Mouse (Mus musculus) gastrocnemius, adult 8-10 months (tissue): Measurements from ENCODE around the gene Lpar5. TPM values are rescaled to one million over a fixed set of nuclear protein-coding genes. Genes with fewer than 3 reads are reported as not detected.
"Not testable (repeated sequence)": the region's sequence is repeated elsewhere in the genome, so short reads cannot be mapped to it uniquely, and the experiment has no call there.

Experiments used
- DNase-seq, 2 experiments: peaks; one replicate each; pipeline ENCODE4 v3.0.0; 2022; ENCODE audit warnings: low spot score in 2 of 2
- total RNA-seq, 4 experiments: library from RNA; stranded (reverse); gene quantifications; 2 replicates each; pipeline ENCODE4 v1.2.4; 2022

The Lpar5 gene
- total RNA-seq: under 1 TPM in 1 of 4 experiments, not detected in 3; 0.20 TPM

DNA sequence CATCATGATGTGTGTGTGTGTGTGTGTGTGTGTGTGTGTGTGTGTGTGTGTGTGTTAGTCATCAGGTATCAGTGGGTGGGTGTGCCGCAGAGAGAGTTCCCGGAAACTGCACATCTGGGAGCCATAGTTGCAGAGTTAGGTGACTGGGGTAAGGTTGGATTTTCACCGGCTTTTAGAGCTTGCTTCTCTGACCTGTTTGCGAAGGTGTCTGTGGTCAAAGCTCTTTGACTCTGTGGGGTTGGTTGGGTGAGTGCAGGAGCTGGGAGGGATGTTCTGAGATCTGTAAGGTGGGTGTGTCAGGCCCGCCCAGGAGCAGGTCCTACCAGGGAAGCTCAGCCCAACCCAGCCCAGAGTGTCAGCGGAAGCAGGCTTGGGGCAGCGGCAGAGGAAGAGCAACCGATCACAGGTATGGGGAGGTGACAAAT, at the start of gene Lpar5:
Gene Lpar5, plus strand, starts transcription at position 350 of the 425 bp plus-strand sequence.
- DNase-seq: no peak

DNA sequence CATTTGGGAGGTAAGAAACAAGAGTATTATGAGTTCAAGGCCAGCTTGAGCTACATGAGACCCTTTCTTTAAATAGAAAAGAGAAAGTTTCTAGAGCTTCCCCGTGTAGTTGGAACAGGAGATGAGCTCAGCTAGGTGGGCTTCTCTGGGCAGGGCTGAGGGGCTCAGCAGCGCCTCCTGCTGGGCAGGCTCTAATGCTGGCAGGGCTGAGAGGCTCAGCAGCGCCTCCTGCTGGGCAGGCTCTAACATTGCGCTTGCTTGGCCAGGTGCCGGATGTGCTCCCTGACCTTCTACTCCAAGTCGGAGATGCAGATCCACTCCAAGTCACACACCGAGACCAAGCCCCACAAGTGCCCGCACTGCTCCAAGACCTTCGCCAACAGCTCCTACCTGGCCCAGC, 37.2 kb upstream of the Lpar5 start:
- DNase-seq: not testable (repeated sequence)

DNA sequence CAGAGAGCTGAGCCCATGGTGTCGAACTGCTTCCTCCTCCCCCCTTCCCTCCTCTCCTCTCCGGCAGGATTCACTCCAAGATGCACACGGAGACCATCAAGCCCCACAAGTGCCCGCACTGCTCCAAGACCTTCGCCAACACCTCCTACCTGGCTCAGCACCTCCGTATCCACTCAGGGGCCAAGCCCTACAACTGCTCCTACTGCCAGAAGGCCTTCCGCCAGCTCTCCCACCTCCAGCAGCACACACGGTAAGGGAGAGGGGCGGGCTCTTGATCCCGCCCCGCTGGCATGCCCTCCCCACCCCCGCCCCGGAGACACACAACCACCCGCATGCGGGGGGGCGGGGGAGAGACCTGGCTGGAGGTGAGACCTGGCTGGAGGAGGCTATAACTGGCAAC, 36.1 kb upstream of the Lpar5 start:
- DNase-seq: no peak

DNA sequence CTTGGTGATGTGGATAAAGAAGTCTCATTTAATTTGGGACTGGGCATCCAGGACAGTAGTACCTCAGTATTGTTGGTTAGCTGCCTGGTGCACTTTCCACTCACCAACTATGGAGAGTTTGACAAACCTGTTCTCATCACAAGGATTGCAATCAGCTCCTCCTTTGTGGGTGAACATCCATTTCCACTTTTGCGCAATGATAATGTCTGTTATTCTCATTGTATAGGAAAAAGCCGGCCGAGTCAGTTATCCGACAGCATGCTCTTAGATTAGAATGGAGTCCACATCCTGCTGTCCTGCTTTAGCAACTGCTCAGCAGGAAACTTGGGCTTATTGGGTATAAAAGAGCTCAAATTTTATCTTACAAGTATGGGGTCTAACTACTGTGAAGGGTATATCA, 29.1 kb upstream of the Lpar5 start:
- DNase-seq: no peak

DNA sequence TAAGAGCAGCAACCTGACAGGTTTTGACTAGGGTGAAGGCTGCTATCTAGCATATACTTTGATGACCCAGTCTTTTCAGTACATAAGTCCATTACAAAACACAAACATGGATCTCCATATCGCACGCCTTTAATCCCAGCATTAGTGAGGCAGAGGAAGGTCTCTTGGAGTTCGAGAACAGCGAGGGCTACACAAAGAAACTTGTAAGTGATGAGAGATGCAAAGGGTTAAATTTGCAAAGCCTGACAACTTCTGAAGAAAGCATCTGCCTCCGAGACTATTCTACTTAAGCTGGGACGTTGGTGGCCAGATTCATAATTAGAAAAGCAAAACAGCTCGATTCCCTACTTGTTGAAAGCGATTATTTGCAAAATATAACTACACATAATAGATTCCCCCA, 28.6 kb upstream of the Lpar5 start:
- no peak for DNase-seq

DNA sequence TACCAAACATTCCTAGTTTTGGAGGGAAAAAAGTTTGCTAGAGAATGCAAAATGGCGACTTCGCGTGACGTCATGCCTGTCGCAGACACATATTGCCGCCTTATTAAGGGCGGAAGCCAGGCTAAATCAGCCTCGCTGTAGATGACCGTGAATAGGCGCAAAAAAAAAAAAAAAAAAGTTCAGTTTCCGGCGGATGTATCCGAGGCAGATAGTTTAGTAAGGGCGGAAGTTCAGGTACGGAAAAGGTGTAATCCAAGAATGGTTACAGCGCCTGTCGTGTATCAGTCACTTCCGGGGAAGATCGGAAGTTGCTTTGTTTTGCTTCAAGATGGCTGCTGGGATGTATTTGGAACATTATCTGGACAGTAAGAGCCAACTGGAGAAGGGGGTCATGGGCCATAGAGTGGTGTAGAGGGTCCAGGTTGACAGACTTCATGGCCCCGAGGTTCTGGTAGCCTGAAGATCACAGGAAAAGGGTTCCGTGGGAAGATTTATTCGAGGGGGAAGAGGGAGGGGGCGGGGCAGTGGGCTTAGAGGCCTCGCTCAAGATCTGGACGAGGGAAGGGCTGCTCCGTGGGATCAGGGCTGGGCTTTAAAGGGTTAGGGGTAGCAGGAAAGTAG, 28.1 kb upstream of the Lpar5 start, which contains the start of gene Ing4:
Gene Ing4, plus strand, starts transcription at position 228 of the 621 bp plus-strand sequence.
- peak; percentile 74 to 86 for DNase-seq

DNA sequence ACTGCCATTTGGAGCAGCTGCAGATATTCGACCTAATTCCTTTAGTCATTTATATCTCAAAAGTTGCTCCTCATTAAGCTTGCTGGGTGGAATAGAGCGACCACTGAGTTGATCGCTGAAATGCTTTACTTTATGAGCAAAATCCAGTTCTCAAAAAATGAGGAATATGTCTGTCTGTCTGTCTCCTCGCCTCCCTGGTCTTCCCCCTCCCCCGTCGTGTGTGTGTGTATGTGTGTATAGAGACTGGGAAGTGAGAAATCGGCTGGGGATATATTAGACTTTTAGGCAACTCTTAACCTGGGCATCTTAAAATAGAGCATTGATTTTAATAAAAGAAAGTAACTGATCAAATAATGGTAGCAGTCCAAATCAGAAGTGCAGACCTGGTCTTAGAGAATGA, 27.5 kb upstream of the Lpar5 start:
- DNase-seq: no peak

DNA sequence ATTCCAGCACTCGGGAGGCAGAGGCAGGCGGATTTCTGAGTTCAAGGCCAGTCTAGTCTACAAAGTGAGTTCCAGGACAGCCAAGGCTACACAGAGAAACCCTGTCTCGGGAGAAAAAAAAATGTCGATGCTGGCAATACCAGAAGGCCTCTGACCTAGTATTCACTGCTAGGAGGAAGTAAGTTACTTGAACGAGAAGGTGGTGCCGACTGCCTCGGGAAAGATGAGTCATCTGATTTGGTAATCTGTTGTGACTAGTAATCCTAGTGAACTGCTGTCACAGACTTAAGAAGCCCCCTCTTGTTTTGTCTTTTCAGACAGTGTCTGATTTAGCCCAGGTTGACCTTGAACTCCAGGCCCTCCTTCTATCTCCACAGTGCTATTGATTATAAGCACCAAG, 26.7 kb upstream of the Lpar5 start:
- no peak for DNase-seq

DNA sequence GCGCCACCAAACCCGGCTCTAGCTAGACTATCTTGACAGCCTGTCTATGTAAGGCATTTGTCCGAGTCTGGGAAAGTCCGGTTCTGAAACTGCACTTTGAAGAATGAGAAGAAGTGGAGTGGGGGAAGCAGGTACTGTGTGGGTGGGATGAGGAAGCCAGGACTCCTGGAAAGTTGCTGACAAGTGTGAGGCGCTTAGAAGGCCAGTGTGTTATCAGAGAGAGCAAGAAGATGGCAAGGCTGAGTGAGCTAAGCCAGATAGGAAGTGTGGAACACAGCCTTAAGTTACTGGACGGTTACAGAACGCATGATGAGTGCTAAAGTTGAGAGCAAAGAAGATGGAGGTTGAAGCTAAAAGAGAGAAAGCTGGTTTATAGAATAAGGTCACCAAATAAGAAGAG, 25.6 kb upstream of the Lpar5 start:
- no peak for DNase-seq

DNA sequence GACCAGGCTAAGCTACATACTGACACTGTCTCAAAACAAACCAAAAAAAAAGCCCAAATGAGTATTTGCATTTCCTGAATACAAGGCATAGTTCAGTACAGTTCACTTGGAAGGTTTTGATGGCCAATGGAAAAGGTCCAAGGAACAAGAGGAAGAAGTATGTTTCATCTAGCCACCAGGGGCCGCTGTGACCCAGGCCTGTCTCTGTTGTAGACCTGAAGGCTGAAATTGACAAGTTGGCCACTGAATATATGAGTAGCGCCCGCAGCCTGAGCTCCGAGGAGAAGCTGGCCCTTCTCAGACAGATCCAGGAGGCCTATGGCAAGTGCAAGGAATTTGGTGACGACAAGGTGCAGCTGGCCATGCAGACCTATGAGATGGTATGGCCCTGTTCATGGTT, 21.0 kb upstream of the Lpar5 start:
- peak; percentile 52 to 63 for DNase-seq

DNA sequence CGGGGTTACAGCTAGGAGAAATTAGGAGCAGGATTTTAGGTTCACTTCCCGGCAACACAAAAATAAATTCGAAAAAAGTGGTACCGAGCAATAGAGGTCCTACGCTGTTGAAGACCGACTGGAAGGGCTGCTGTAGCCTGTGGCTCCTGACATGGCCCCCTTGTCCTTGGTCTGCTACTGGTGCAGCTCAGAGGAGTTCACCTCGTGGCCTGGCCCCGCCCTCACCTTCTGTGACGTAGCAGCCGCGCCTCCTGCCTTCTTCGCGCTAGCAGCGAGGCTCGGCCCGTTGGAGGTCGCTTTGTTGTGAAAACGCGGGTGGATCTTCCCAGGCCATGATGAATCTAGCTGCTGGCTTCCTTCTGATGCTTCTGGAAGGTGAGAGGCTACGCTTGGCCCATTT, 18.0 kb upstream of the Lpar5 start, which contains the start of gene Acrbp:
Gene Acrbp, plus strand, starts transcription at position 12 of the 400 bp plus-strand sequence.
- no peak for DNase-seq

DNA sequence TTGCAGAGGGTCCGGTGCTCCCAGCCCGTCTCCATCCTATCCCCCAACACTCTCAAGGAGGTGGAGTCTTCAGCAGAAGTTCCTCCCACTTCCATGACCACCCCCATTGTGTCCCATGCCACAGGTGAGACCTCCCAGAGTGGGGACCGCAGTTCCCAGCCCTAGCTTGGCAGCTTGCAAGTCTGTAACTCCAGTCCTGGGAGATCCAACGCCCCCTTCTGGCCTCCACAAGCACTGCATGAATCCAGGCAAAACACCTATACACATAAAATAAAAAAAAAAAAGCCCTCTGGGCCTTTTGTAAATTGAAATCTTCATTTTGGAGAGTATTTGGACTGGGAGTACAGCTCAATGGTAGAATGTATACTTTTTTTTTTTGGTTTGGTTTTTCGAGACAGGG, 16.5 kb upstream of the Lpar5 start:
- no peak for DNase-seq

DNA sequence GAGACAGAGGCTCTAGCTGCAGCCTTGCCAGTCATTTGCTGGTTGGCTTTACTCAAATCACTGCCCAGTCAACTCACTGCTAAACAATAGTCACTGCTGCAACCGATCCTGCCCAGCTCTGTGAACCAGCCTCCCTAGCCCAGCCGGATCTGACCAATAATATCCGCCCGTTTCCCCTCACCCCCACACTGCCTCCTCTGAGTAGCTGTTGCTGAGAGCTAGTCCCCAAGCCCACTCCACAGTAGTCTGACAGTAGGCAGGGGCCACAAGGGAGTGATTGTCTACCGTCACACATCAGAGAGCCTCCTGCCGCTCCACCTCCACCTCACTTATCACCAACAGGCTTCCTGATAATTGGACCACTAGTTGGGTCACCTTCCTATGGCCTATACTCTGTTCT, 6.2 kb upstream of the Lpar5 start:
- DNase-seq: no peak

DNA sequence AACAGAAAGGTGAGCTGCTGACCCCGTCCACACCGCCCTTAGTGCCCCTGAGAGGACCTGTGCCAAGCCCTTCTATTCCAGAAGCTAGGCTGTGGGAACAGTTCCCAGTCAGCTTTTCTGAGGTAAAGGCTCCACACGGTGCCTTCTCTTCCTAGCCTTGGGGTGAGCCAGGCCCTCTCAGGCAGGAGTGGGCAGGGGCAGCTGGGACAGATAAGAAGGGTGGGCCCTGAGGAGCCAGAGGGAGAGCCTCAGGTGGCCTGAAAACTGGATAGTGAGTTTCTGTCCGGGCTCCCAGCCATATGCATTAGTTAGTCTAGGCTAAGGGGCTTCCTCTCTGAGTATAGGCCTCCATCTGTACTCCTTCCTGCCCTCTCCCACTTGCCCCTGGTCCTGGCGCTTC, 5.2 kb upstream of the Lpar5 start:
- no peak for DNase-seq

DNA sequence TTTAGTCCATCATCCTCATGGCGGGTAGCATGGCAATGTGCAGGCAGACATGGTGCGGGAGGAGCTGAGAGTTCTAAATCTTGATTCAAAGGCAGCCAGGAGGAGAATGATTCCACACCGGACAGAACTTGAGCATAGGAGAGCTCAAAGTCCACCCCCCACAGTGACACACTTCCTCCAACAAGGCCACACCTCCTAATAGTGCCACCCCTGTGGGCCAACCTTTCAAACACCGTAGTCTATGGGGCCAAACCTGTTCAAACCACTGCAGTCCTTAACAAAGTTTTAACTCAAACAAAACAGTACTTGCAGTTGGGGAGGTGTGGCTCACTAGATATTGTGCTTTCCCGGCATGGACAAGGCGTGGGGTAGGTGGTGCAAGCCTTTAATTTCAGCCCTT, 3.8 kb upstream of the Lpar5 start:
- no peak for DNase-seq

DNA sequence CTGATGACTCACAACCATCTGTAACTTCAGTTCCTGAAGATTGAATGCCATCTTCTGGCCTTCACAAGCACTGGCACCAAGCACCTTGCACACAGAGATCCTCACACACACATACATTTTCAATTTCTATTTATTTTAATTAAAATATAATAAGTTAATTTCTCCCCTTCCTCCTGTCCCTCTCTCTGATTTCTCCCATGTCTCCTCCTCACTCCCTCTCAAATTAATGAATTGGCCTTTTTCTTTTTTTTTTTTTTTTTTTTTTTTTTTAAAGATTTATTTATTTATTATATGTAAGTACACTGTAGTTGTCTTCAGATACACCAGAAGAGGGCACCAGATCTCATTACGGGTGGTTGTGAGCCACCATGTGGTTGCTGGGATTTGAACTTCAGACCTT, 2.5 kb upstream of the Lpar5 start:
- DNase-seq: not testable (repeated sequence)

DNA sequence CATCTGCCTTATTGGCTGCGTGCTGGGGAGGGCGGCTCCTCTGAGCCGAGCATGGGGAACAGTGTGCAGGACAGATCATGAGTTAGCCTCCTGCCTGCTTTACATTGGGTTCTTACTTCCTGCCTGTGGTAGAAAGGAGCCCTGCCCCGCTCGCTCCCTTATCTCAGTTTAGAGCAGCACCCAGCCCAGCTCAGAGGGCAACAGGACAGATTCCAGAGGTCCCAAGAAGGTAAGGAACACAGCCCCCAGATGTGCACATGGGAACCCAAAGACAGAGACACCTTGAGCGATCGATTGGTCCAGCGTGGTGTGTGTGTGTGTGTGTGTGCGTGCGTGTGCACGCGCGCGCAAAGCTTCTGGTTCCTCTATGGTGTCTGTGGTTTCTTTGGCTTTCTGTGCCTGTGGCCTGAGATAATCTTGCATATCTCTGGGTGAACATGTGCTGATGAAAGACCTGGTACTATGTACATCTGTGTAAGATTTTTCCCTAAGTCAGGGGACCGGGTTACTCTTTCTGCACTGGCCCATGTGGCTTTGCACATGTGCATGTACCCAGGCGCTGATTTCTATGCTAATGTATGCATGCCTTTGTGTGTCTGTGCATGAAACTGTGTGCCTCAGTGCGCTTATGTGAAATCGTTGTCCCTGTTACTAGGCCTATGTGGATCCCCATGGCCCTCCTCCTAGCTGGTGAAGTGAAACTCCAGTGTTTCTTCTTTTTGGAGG, 3.6 kb downstream of the Lpar5 start:
- no peak for DNase-seq

DNA sequence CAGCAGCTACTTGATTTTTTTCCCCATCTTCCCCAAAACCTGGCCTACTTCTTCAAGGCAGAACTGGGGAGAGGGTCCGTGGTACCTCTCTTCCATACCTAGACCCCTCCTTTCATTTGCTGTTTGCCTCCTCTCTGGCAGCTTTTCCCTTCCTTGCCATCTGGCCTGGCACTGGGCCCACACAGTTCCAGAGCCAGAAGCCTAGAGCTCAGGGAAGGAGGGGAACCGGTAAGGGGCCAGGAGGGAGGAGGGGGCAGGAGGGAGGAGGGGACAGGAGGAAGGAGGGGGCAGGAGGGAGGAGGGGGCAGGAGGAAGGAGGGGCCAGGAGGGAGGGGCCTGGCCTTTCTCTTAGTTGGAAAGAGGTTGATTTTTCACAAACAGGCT, 4.2 kb downstream of the Lpar5 start:
- no peak for DNase-seq

DNA sequence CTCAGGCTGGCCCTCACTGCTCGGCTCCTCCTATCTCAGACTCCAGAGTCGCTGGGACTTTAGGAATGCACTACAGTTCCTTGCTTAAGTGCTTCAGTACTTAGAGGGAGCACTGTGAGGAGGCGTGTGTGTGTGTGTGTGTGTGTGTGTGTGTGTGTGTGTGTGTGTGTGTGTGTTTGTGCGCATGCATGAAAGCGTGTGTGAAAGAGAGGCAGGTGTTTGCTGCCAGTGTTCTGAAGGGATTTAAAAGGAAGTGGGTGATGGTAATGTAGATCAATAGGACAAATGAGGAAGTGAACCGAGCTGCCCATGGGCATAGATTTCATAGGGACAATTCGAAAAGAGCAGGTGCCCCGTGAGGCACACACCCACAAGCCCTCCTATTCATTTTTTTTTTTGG, 6.1 kb downstream of the Lpar5 start:
- DNase-seq: no peak

DNA sequence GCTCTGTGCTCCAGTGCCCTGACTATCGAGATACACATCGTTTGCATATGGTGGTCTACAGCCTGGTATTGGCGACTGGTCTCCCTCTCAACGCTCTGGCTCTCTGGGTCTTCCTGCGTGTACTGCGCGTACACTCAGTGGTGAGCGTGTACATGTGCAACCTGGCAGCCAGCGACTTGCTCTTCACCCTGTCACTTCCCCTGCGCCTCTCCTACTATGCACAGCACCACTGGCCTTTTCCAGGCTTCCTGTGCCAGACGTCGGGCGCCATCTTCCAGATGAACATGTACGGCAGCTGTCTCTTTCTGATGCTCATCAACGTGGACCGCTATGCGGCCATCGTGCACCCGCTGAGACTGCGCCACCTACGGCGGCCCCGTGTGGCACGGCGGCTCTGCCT, 13.7 kb downstream of the Lpar5 start:
- DNase-seq: no peak

DNA sequence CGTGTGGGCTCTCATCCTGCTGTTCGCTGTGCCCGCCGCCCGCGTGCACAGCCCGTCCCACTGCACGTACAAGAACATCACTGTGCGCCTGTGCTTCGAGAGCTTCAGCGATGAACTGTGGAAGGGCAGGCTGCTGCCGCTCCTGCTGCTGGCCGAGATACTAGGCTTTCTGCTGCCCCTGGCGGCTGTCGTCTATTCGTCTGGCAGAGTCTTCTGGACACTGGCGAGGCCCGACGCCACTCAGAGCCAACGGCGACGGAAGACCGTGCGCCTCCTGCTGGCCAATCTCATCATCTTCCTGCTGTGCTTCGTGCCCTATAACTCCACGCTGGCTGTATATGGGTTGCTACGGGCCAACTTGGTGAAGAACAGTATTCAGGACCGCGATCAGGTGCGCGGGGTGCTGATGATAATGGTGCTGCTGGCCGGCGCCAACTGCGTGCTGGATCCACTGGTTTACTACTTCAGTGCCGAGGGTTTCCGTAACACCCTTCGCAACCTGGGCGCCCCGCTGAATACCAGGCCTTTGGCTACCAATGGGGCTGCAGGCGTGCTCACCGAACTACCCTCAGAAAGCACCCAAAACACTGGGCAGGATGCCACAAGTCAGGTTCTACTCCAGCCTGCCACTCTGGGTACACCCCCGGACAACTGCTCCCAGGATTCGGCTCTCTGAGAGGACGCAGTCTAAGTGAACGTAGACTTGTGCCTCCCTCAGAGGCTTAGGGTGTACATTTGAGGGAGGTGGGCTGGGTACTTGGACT, 14.3 kb downstream of the Lpar5 start:
- peak; percentile 83 to 90 for DNase-seq

DNA sequence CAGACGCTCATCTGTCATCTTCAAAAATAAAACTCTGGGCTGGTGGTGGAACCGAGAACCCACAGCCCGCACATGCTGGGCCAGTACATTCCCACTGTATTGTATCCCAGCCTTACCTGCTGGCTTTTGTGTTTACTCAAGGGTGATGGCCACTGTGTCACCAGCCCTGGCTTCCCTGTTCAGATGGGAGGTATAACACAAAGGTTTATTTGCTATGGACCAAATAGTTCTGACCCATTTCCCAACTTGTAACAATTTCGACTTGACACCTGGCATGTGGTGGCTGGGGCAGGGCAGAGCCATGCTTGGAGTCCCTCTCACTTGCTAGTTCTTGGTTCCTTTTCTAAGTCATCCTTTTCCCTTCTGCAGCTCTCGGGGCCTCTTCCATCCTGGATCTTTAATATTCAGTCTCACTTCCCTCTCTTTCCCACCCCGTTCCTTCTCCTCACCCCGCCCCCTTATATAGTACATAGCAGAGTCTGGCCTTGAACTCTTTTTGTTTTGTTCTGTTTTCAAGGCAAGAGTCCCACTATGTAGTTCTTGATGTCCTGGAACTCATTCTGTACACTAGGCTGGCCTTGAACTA, 15.2 kb downstream of the Lpar5 start:
- DNase-seq: no peak
